9 mouse cellular contexts compared by ENCODE assay signal in the genomic region with DNA sequence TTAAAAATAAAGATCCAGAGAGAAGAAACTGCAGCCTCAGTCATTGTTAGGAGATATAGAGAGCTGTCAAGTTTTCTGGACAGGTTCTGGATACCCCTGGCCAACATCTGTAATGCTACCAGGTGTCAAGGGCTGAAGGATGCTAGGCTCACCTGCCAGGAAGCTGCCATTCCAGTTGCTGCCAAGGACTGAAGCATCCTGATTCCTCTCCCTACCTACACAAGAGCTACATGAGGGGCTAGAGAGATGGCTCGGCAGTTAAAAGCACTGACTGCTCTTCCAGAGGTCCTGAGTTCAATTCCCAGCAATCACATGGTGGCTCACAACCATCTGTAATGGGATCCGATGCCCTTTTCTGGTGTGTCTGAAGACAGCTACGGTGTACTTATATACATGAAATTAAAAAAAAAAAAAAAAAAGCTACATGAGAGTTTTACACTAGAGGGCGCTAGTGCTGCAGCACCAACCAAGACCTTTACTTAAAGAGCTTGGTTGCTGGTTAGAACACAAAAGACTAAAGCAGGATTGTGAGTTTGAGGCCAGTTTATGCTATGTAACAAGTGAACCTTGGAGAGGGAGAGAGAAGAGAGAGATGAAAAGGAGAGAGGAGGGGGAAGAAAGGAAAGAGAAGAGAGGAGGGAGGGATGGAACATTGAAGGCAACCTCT. TPM values are rescaled to one million over a fixed set of nuclear protein-coding genes. Genes with fewer than 3 reads are reported as not detected.
A peak's percentile ranks its signal among the peaks of the same experiment; 100 is the strongest.
DNase-seq lines count a peak whose midpoint lies in the region; ATAC-seq and TF ChIP-seq lines count a peak whose summit lies in the region.
"Had no signal": no experiment of that assay in that cellular context is flagged by ENCODE, and none has a peak within 500 bp of the region (broad histone marks: within the 10 kb centered on the region; RNA-seq: fewer than 3 reads in every experiment).

No protein-coding gene starts in this region.

- TF ChIP-seq CTCF in cerebellum, adult 2 months (IDR thresholded peaks at IDR 0.05; ENCODE audit: borderline replicate concordance, insufficient read depth, low read depth, low read length): no peak
- peak; percentile 79 for TF ChIP-seq CTCF in liver, postnatal 0 days (IDR thresholded peaks at IDR 0.05; ENCODE audit: low read depth)
- TF ChIP-seq CTCF in small intestine, adult 2 months (IDR thresholded peaks at IDR 0.05; ENCODE audit: extremely low read depth, insufficient read length, insufficient replicate concordance, low read depth, low read length): peak; percentile 32; the same call in 1 of the 2 replicates

- H3K4me1 ChIP-seq in cerebellum, adult 2 months (ENCODE audit: control insufficient read depth, insufficient read depth, low read length): no peaks in the 10 kb centered on the region
- peaks cover 11% of the 10 kb centered on the region for H3K4me1 ChIP-seq in liver, postnatal 0 days (ENCODE audit: insufficient read depth)
- peaks cover 9% of the 10 kb centered on the region for H3K4me1 ChIP-seq in forebrain, embryonic 16.5 days (replicated peaks; ENCODE audit: control insufficient read depth, insufficient read depth, low read length)
- peaks cover 17% of the 10 kb centered on the region for H3K4me1 ChIP-seq in small intestine, adult 2 months (ENCODE audit: control insufficient read depth, insufficient read depth, insufficient read length, low read length)

- ATAC-seq in liver, postnatal 0 days: no peak
- ATAC-seq in forebrain, embryonic 16.5 days: no peak
- ATAC-seq in megakaryocyte-erythroid progenitor cell, adult 5-6 weeks (replicated peaks; ENCODE audit: low FRiP score, low TSS enrichment, poor library complexity, severe bottlenecking): no peak

- no peak for TF ChIP-seq EP300 in liver, postnatal 0 days (IDR thresholded peaks at IDR 0.05; ENCODE audit: low read depth)

- no peak overlapping the region for H3K9ac ChIP-seq in liver, postnatal 0 days (replicated peaks)
- H3K9ac ChIP-seq in forebrain, embryonic 16.5 days (replicated peaks; ENCODE audit: low read depth, low read length): no peak overlapping the region

- intact Hi-C loops in left cerebral cortex, postnatal 10 days (cut with DNase I): loop anchor here (1.0 kb wide), 1 partner anchor 64 kb away; no protein-coding TSS in a partner anchor

- no peaks in the 10 kb centered on the region for H3K9me3 ChIP-seq in liver, postnatal 0 days (ENCODE audit: low read length)
- H3K9me3 ChIP-seq in forebrain, embryonic 16.5 days (ENCODE audit: control insufficient read depth, low read length): no peaks in the 10 kb centered on the region

- H3K27me3 ChIP-seq in cerebellum, adult 2 months (ENCODE audit: control insufficient read depth, insufficient read depth, low read length): no peaks in the 10 kb centered on the region
- H3K27me3 ChIP-seq in liver, postnatal 0 days (ENCODE audit: insufficient read depth, low read length): no peaks in the 10 kb centered on the region
- H3K27me3 ChIP-seq in forebrain, embryonic 16.5 days (replicated peaks; ENCODE audit: control insufficient read depth, insufficient read depth, low read length): no peaks in the 10 kb centered on the region
- H3K27me3 ChIP-seq in small intestine, adult 2 months (ENCODE audit: control insufficient read depth, insufficient read depth, low read length): no peaks in the 10 kb centered on the region

- 11% methylated on average over 4 of the region's 4 CpGs for WGBS in cerebellum, adult 2 months
- WGBS in liver, postnatal 0 days (ENCODE audit: insufficient replicate concordance): 13% methylated on average over 4 of the region's 4 CpGs
- 13% methylated on average over 4 of the region's 4 CpGs for WGBS in forebrain, embryonic 16.5 days
- WGBS in small intestine, adult 2 months: 10% methylated on average over 4 of the region's 4 CpGs

- no peak overlapping the region for H3K27ac ChIP-seq in cerebellum, adult 2 months (ENCODE audit: insufficient read depth, low read length)
- H3K27ac ChIP-seq in liver, postnatal 0 days (ENCODE audit: low read depth): no peak overlapping the region
- peak overlapping the region; percentile 31; the same call in 1 of the 2 replicates for H3K27ac ChIP-seq in forebrain, embryonic 16.5 days (ENCODE audit: low read length)
- no peak overlapping the region for H3K27ac ChIP-seq in small intestine, adult 2 months (ENCODE audit: insufficient read depth, low read depth, low read length)

- no peak for TF ChIP-seq POLR2A in cerebellum, adult 2 months (IDR thresholded peaks at IDR 0.05; ENCODE audit: borderline replicate concordance, insufficient read depth, low read length)
- TF ChIP-seq POLR2A in small intestine, adult 2 months (IDR thresholded peaks at IDR 0.05; ENCODE audit: low read depth, low read length): no peak

- H3K36me3 ChIP-seq in liver, postnatal 0 days (replicated peaks; ENCODE audit: insufficient read depth, low read length): no peaks in the 10 kb centered on the region
- H3K36me3 ChIP-seq in forebrain, embryonic 16.5 days (ENCODE audit: control insufficient read depth, insufficient read depth): no peaks in the 10 kb centered on the region
- no peaks in the 10 kb centered on the region for H3K36me3 ChIP-seq in small intestine, adult 2 months (ENCODE audit: control insufficient read depth, insufficient read depth, low read length)

- peak; percentile 45 for DNase-seq in cerebellum, adult 8-10 months
- DNase-seq in cerebellum, adult 2 months: no peak
- DNase-seq in liver, postnatal 0 days: no peak
- DNase-seq in liver: no peak
- no peak for DNase-seq in left cerebral cortex, postnatal 10 days (ENCODE audit: extremely low spot score in 1 of 2, low spot score in 2 of 2)

- H3K4me2 ChIP-seq in liver, postnatal 0 days (ENCODE audit: low read depth, low read length): no peak overlapping the region
- H3K4me2 ChIP-seq in forebrain, embryonic 16.5 days (ENCODE audit: low read length): no peak overlapping the region

- no peak overlapping the region for H3K4me3 ChIP-seq in cerebellum, adult 2 months (replicated peaks; ENCODE audit: insufficient read depth, low read depth, low read length)
- no peak overlapping the region for H3K4me3 ChIP-seq in liver, postnatal 0 days (ENCODE audit: low read depth, low read length)
- H3K4me3 ChIP-seq in forebrain, embryonic 16.5 days (replicated peaks; ENCODE audit: low read length): no peak overlapping the region
- H3K4me3 ChIP-seq in small intestine, adult 2 months (ENCODE audit: low read depth, low read length): no peak overlapping the region
- H3K4me3 ChIP-seq: erythroblast, embryonic 14.5 days had no signal

RNA-seq across cellular contexts. Expression of a gene that starts 4.0 kb away (rescaled TPM):
- polyA plus RNA-seq in cerebellum, adult 2 months (2012; rRNA removed): 277 and 289 TPM in 2 replicates
- 28.0 and 32.9 TPM in 2 replicates for polyA plus RNA-seq in liver, postnatal 0 days (2015; fragmentation: Nextera tagmentation; extraction: Ambion mirVana)
- 156 and 195 TPM in 2 replicates for polyA plus RNA-seq in forebrain, embryonic 16.5 days (2015; fragmentation: Nextera tagmentation; extraction: Ambion mirVana)
- 177 and 352 TPM in 2 replicates for polyA plus RNA-seq in small intestine, adult 2 months (2012; rRNA removed)
- 392 and 430 TPM in 2 replicates for total RNA-seq in megakaryocyte-erythroid progenitor cell, adult 5-6 weeks (2014; fragmentation: Nextera tagmentation)
- 44.9 and 47.1 TPM in 2 replicates for total RNA-seq in megakaryocyte-erythroid progenitor cell, adult 5-6 weeks (2017)
- total RNA-seq in left cerebral cortex, postnatal 10 days (2021): 100 to 1,000 TPM; 261 to 270 TPM

RNA-seq across cellular contexts. Expression of a gene that starts 7.2 kb away (rescaled TPM):
- polyA plus RNA-seq in cerebellum, adult 2 months (2012; rRNA removed): 2.1 and 4.1 TPM in 2 replicates
- 34.1 and 39.1 TPM in 2 replicates for polyA plus RNA-seq in liver, postnatal 0 days (2015; fragmentation: Nextera tagmentation; extraction: Ambion mirVana)
- polyA plus RNA-seq in forebrain, embryonic 16.5 days (2015; fragmentation: Nextera tagmentation; extraction: Ambion mirVana): 5.9 and 8.0 TPM in 2 replicates
- 0.36 and 1.6 TPM in 2 replicates for polyA plus RNA-seq in small intestine, adult 2 months (2012; rRNA removed)
- not detected in 2 replicates for total RNA-seq in megakaryocyte-erythroid progenitor cell, adult 5-6 weeks (2014; fragmentation: Nextera tagmentation)
- 7.4 TPM in 1 of 2 replicates, not detected in the other for total RNA-seq in megakaryocyte-erythroid progenitor cell, adult 5-6 weeks (2017)
- total RNA-seq in left cerebral cortex, postnatal 10 days (2021): 10 to 100 TPM in 1 of 2 experiments, 1 to 10 TPM in 1; 8.0 to 12.5 TPM
- polyA plus RNA-seq: erythroblast, embryonic 14.5 days had no signal

RNA-seq across cellular contexts. Expression of a gene that starts 19.6 kb away (rescaled TPM):
- 2.8 and 3.2 TPM in 2 replicates for polyA plus RNA-seq in cerebellum, adult 2 months (2012; rRNA removed)
- 41.2 and 44.2 TPM in 2 replicates for polyA plus RNA-seq in liver, postnatal 0 days (2015; fragmentation: Nextera tagmentation; extraction: Ambion mirVana)
- 4.5 and 4.9 TPM in 2 replicates for polyA plus RNA-seq in forebrain, embryonic 16.5 days (2015; fragmentation: Nextera tagmentation; extraction: Ambion mirVana)
- 11.5 and 18.8 TPM in 2 replicates for polyA plus RNA-seq in small intestine, adult 2 months (2012; rRNA removed)
- total RNA-seq in megakaryocyte-erythroid progenitor cell, adult 5-6 weeks (2014; fragmentation: Nextera tagmentation): not detected in 2 replicates
- 15.8 TPM in 1 of 2 replicates, not detected in the other for total RNA-seq in megakaryocyte-erythroid progenitor cell, adult 5-6 weeks (2017)
- total RNA-seq in left cerebral cortex, postnatal 10 days (2021): 10 to 100 TPM; 13.7 to 14.9 TPM
- polyA plus RNA-seq: erythroblast, embryonic 14.5 days had no signal

RNA-seq across cellular contexts. Expression of a gene that starts 25.6 kb away (rescaled TPM):
- polyA plus RNA-seq in cerebellum, adult 2 months (2012; rRNA removed): 0.34 and 0.38 TPM in 2 replicates
- 5.3 and 6.0 TPM in 2 replicates for polyA plus RNA-seq in liver, postnatal 0 days (2015; fragmentation: Nextera tagmentation; extraction: Ambion mirVana)
- polyA plus RNA-seq in forebrain, embryonic 16.5 days (2015; fragmentation: Nextera tagmentation; extraction: Ambion mirVana): 0.24 TPM in 1 of 2 replicates, not detected in the other
- polyA plus RNA-seq in small intestine, adult 2 months (2012; rRNA removed): 26.2 and 32.9 TPM in 2 replicates
- 5.5 and 12.6 TPM in 2 replicates for total RNA-seq in megakaryocyte-erythroid progenitor cell, adult 5-6 weeks (2014; fragmentation: Nextera tagmentation)
- total RNA-seq in megakaryocyte-erythroid progenitor cell, adult 5-6 weeks (2017): 1.3 TPM in 1 of 2 replicates, not detected in the other
- total RNA-seq in left cerebral cortex, postnatal 10 days (2021): 1 to 10 TPM in 1 of 2 experiments, under 1 TPM in 1; 0.77 to 1.4 TPM

RNA-seq across cellular contexts. Expression of a gene that starts 33.1 kb away (rescaled TPM):
- polyA plus RNA-seq in cerebellum, adult 2 months (2012; rRNA removed): not detected in 2 replicates
- polyA plus RNA-seq in liver, postnatal 0 days (2015; fragmentation: Nextera tagmentation; extraction: Ambion mirVana): 0.59 and 0.75 TPM in 2 replicates
- polyA plus RNA-seq in forebrain, embryonic 16.5 days (2015; fragmentation: Nextera tagmentation; extraction: Ambion mirVana): not detected in 2 replicates
- 0.94 and 1.8 TPM in 2 replicates for polyA plus RNA-seq in small intestine, adult 2 months (2012; rRNA removed)
- 1.8 TPM in 1 of 2 replicates, not detected in the other for total RNA-seq in megakaryocyte-erythroid progenitor cell, adult 5-6 weeks (2014; fragmentation: Nextera tagmentation)
- total RNA-seq in megakaryocyte-erythroid progenitor cell, adult 5-6 weeks (2017): 0.88 and 7.7 TPM in 2 replicates
- under 1 TPM in 1 of 2 experiments, not detected in 1; 0.19 TPM for total RNA-seq in left cerebral cortex, postnatal 10 days (2021)
